Mouse (Mus musculus): ENCODE measurements around the gene Arl14ep. TPM values are rescaled to one million over a fixed set of nuclear protein-coding genes. Genes with fewer than 3 reads are reported as not detected.

The Arl14ep gene
- polyA plus RNA-seq, 1 experiment from 2014 or later = 14.4 TPM

- no peak overlapping the region for H3K4me2 ChIP-seq (replicated peaks; ENCODE audit: low read depth)
- no peak for DNase-seq (ENCODE audit: low spot score)
- H3K27me3 ChIP-seq (ENCODE audit: control insufficient read depth, insufficient read depth, low read length) = no peaks in the 10 kb centered on the region
- WGBS = 56% methylated on average over 6 of the region's 6 CpGs
- H3K4me3 ChIP-seq (ENCODE audit: low read depth, low read length) = no peak overlapping the region
- no peak overlapping the region for H3K27ac ChIP-seq (replicated peaks)
- H3K9me3 ChIP-seq (ENCODE audit: control insufficient read depth, low read length) = no peaks in the 10 kb centered on the region
- no peaks in the 10 kb centered on the region for H3K4me1 ChIP-seq (replicated peaks; ENCODE audit: control insufficient read depth, insufficient read depth)
- TF ChIP-seq CTCF (IDR thresholded peaks at IDR 0.05; ENCODE audit: low read depth) (no peak), EP300 (optimal IDR thresholded peaks at IDR 0.05) (no peak)
- no peaks in the 10 kb centered on the region for H3K36me3 ChIP-seq (ENCODE audit: control insufficient read depth, insufficient read depth, low read length)
- H3K9ac ChIP-seq (ENCODE audit: low read length) = no peak overlapping the region
- no peak for ATAC-seq (ENCODE audit: low FRiP score, low TSS enrichment)
Measured at GRCm38 (mm10) chr2:106954975-106955374, 19.2 kb downstream of the Arl14ep start.

- 70% methylated on average over 1 of the region's 1 CpGs for WGBS
- no peak for DNase-seq (ENCODE audit: low spot score)
Measured at GRCm38 (mm10) chr2:106942451-106942850, 31.8 kb downstream of the Arl14ep start.

GRCm38 (mm10) chr2:106935681-106936080 is 38.5 kb downstream of the Arl14ep start:
- no peak for TF ChIP-seq EP300 (optimal IDR thresholded peaks at IDR 0.05)
- TF ChIP-seq CTCF (IDR thresholded peaks at IDR 0.05; ENCODE audit: low read depth) = no peak
- DNase-seq (ENCODE audit: low spot score) = no peak
- Histone ChIP-seq H3K9me3 (ENCODE audit: control insufficient read depth, low read length) (no peaks in the 10 kb centered on the region), H3K4me2 (replicated peaks; ENCODE audit: low read depth) (no peak overlapping the region), H3K4me1 (replicated peaks; ENCODE audit: control insufficient read depth, insufficient read depth) (no peaks in the 10 kb centered on the region), H3K27ac (replicated peaks) (no peak overlapping the region), H3K36me3 (ENCODE audit: control insufficient read depth, insufficient read depth, low read length) (no peaks in the 10 kb centered on the region), H3K4me3 (ENCODE audit: low read depth, low read length) (no peak overlapping the region), H3K9ac (ENCODE audit: low read length) (no peak overlapping the region), H3K27me3 (ENCODE audit: control insufficient read depth, insufficient read depth, low read length) (no peaks in the 10 kb centered on the region)
- ATAC-seq (ENCODE audit: low FRiP score, low TSS enrichment) = no peak
- WGBS = 88% methylated on average over 2 of the region's 2 CpGs

More at GRCm38 (mm10) chr2:106942451-106942850, 31.8 kb downstream of the Arl14ep start:
- no peaks in the 10 kb centered on the region for H3K9me3 ChIP-seq (ENCODE audit: control insufficient read depth, low read length)
- no peaks in the 10 kb centered on the region for H3K4me1 ChIP-seq (replicated peaks; ENCODE audit: control insufficient read depth, insufficient read depth)
- no peaks in the 10 kb centered on the region for H3K36me3 ChIP-seq (ENCODE audit: control insufficient read depth, insufficient read depth, low read length)
- no peaks in the 10 kb centered on the region for H3K27me3 ChIP-seq (ENCODE audit: control insufficient read depth, insufficient read depth, low read length)
- H3K4me2 ChIP-seq (replicated peaks; ENCODE audit: low read depth) = no peak overlapping the region
- no peak overlapping the region for H3K27ac ChIP-seq (replicated peaks)
- TF ChIP-seq EP300 (optimal IDR thresholded peaks at IDR 0.05) = no peak
- no peak for TF ChIP-seq CTCF (IDR thresholded peaks at IDR 0.05; ENCODE audit: low read depth)
- no peak overlapping the region for H3K9ac ChIP-seq (ENCODE audit: low read length)
- H3K4me3 ChIP-seq (ENCODE audit: low read depth, low read length) = no peak overlapping the region
- no peak for ATAC-seq (ENCODE audit: low FRiP score, low TSS enrichment)

- no peak for ATAC-seq (ENCODE audit: low FRiP score, low TSS enrichment)
- H3K4me2 ChIP-seq (replicated peaks; ENCODE audit: low read depth) = no peak overlapping the region
- no peak overlapping the region for H3K4me3 ChIP-seq (ENCODE audit: low read depth, low read length)
- H3K9me3 ChIP-seq (ENCODE audit: control insufficient read depth, low read length) = no peaks in the 10 kb centered on the region
- 78% methylated on average over 3 of the region's 3 CpGs for WGBS
- H3K9ac ChIP-seq (ENCODE audit: low read length) = no peak overlapping the region
- no peaks in the 10 kb centered on the region for H3K27me3 ChIP-seq (ENCODE audit: control insufficient read depth, insufficient read depth, low read length)
- H3K4me1 ChIP-seq (replicated peaks; ENCODE audit: control insufficient read depth, insufficient read depth) = no peaks in the 10 kb centered on the region
- no peak for DNase-seq (ENCODE audit: low spot score)
- TF ChIP-seq CTCF (IDR thresholded peaks at IDR 0.05; ENCODE audit: low read depth) = no peak
- TF ChIP-seq EP300 (optimal IDR thresholded peaks at IDR 0.05) = no peak
- H3K36me3 ChIP-seq (ENCODE audit: control insufficient read depth, insufficient read depth, low read length) = no peaks in the 10 kb centered on the region
- no peak overlapping the region for H3K27ac ChIP-seq (replicated peaks)
Measured at GRCm38 (mm10) chr2:106929906-106930305, 44.3 kb downstream of the Arl14ep start.

Other genes starting within 250 kb of the Arl14ep start
- not detected in 2 replicates for gene Fshb, start 85.2 kb upstream of the Arl14ep start, polyA plus RNA-seq (2015; fragmentation: Nextera tagmentation; extraction: Ambion mirVana)

All from stomach, postnatal 0 days (tissue).